Mouse (Mus musculus) WW6 (cell line): Measurements from ENCODE around the gene Cfdp1.

Experiments used
- DNase-seq: peaks from one replicate; pipeline ENCODE4 v3.0.0-alpha.2; 2013; ENCODE audit warnings: low read depth, low spot score

Cfdp1 gene

DNA sequence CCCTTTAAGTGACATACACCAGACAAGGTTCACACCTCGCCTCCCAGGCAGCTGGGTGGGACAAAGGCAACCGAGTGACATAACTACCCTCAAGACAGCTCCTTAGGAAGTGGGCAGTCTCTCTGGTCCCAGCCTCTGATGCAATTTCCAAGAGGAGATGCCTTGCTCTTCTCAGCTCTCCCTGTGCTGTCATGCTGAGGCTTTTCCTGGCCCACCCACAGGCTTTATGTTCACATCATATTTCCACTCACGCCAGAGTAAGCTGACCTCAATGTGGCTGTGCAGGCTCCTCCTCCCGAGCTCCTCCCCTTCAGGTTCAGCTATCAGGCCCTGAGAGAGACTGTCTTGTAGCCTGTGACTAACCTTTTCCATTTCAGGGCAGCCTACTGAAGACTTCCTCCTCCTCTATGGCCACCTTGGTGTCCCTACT is 134.0 kb downstream of the Cfdp1 start:
- no peak for DNase-seq

DNA sequence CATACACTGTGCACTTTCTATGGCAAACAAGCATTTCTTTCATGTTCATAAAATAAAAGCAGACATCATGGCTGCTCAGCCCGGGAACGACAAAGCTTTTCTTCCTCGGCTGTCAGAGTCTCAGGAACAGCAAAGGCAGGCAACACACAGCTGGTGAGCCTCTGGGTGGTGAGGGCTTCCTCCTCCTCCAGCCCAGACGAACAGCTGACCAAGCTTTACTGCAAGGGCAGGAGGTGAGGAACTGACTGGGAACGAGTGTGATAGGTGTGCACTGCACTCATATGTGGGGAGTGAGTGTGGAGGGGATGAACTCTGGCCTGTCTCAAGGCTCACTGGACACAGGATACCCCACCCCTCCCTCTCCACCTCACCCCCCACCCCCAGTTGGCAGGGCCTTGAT is 135.2 kb downstream of the Cfdp1 start:
- DNase-seq, result no peak
